Comparison of ENCODE assay signal across 11 mouse cellular contexts in the genomic region with DNA sequence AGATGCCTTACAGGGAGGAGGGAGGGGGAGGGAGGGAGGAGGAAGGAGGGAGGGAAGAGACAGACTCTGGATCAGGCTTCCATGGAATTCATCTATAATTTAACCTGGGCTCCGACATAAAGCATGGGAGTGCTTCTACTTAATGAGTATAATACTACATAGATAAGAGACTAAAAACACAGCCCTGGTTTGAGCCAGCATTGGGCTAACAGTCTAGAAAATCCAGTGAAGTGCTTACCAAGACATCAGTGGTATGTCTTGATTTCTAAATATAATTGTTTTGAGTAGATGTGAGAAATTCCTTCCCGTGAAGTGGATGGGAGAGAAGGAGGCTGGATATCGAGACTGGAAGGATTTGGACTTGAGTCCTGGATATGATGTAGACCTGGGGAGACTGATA.
A peak's percentile ranks its signal among the peaks of the same experiment; 100 is the strongest.
DNase-seq lines count a peak whose midpoint lies in the region; ATAC-seq lines count a peak whose summit lies in the region.
"Had no signal": no experiment of that assay in that cellular context is flagged by ENCODE, and none has a peak within 500 bp of the region (broad histone marks: within the 10 kb centered on the region; RNA-seq: fewer than 3 reads in every experiment).

No protein-coding gene starts in this region.

- WGBS in heart, embryonic 12.5 days = 28% methylated on average over 3 of the region's 3 CpGs
- 69% methylated on average over 3 of the region's 3 CpGs for WGBS in midbrain, embryonic 11.5 days
- 70% methylated on average over 3 of the region's 3 CpGs for WGBS in midbrain, embryonic 10.5 days
- 43% methylated on average over 3 of the region's 3 CpGs for WGBS in intestine, embryonic 14.5 days
- 59% methylated on average over 3 of the region's 3 CpGs for WGBS in stomach, embryonic 16.5 days
- 75% methylated on average over 3 of the region's 3 CpGs for WGBS in forebrain, embryonic 14.5 days

- H3K4me1 ChIP-seq in heart, embryonic 12.5 days (replicated peaks) = peaks cover 35% of the 10 kb centered on the region
- H3K4me1 ChIP-seq in midbrain, embryonic 11.5 days (ENCODE audit: control insufficient read depth, insufficient read depth, low read length) = peaks cover 13% of the 10 kb centered on the region
- H3K4me1 ChIP-seq in midbrain, embryonic 10.5 days = peaks cover 59% of the 10 kb centered on the region
- peaks cover 3% of the 10 kb centered on the region; the same call in 1 of the 2 replicates for H3K4me1 ChIP-seq in intestine, embryonic 14.5 days (replicated peaks; ENCODE audit: control insufficient read depth, insufficient read depth, low read length)
- H3K4me1 ChIP-seq in stomach, embryonic 16.5 days (ENCODE audit: control insufficient read depth, insufficient read depth, low read length) = peaks cover 11% of the 10 kb centered on the region; the same call in 1 of the 2 replicates
- no peaks in the 10 kb centered on the region; the same call in 1 of the 2 replicates for H3K4me1 ChIP-seq in forebrain, embryonic 14.5 days (ENCODE audit: control insufficient read depth, insufficient read depth, low read length)

- no peaks in the 10 kb centered on the region for H3K27me3 ChIP-seq in heart, embryonic 12.5 days (replicated peaks)
- no peaks in the 10 kb centered on the region for H3K27me3 ChIP-seq in midbrain, embryonic 11.5 days (ENCODE audit: control insufficient read depth, insufficient read depth, low read length)
- H3K27me3 ChIP-seq in midbrain, embryonic 10.5 days (ENCODE audit: low read depth, poor library complexity, severe bottlenecking) = peaks cover 14% of the 10 kb centered on the region; the same call in 1 of the 2 replicates
- no peaks in the 10 kb centered on the region for H3K27me3 ChIP-seq in intestine, embryonic 14.5 days (replicated peaks; ENCODE audit: control insufficient read depth, insufficient read depth, low read length)
- no peaks in the 10 kb centered on the region for H3K27me3 ChIP-seq in stomach, embryonic 16.5 days (ENCODE audit: control insufficient read depth, insufficient read depth, low read length)
- H3K27me3 ChIP-seq in forebrain, embryonic 14.5 days (replicated peaks; ENCODE audit: control insufficient read depth, insufficient read depth, low read length) = peaks cover 12% of the 10 kb centered on the region; the same call in 1 of the 2 replicates

- no peak for DNase-seq in heart, adult 8-10 months (ENCODE audit: low spot score)
- peak; percentile 88 for DNase-seq in midbrain, embryonic 11.5 days (ENCODE audit: low spot score, missing footprints)
- DNase-seq in midbrain, embryonic 10.5 days (ENCODE audit: low spot score) = no peak
- DNase-seq in intestine, embryonic 14.5 days (ENCODE audit: low spot score) = no peak
- DNase-seq in forebrain, embryonic 14.5 days (ENCODE audit: low spot score) = no peak
- DNase-seq in adrenal gland, postnatal 10 days = no peak
- DNase-seq: cerebellum, postnatal 10 days; liver had no signal

- H3K27ac ChIP-seq in heart, embryonic 12.5 days (ENCODE audit: poor library complexity, severe bottlenecking) = peak overlapping the region; percentile 45; the same call in 1 of the 2 replicates
- H3K27ac ChIP-seq in midbrain, embryonic 11.5 days (ENCODE audit: low read depth, low read length) = no peak overlapping the region
- no peak overlapping the region for H3K27ac ChIP-seq in midbrain, embryonic 10.5 days (replicated peaks)
- 0 out of 2 replicates have a peak overlapping the region, but pooled peaks have one; percentile 39 for H3K27ac ChIP-seq in intestine, embryonic 14.5 days (ENCODE audit: low read depth)
- H3K27ac ChIP-seq in stomach, embryonic 16.5 days (ENCODE audit: low read length) = peak overlapping the region; percentile 62
- no peak overlapping the region for H3K27ac ChIP-seq in forebrain, embryonic 14.5 days (ENCODE audit: low read depth, low read length)

- H3K36me3 ChIP-seq in heart, embryonic 12.5 days = no peaks in the 10 kb centered on the region
- H3K36me3 ChIP-seq in midbrain, embryonic 11.5 days (ENCODE audit: control insufficient read depth, insufficient read depth, low read length) = no peaks in the 10 kb centered on the region
- H3K36me3 ChIP-seq in midbrain, embryonic 10.5 days = no peaks in the 10 kb centered on the region
- H3K36me3 ChIP-seq in intestine, embryonic 14.5 days (ENCODE audit: control insufficient read depth, insufficient read depth, low read length) = no peaks in the 10 kb centered on the region
- no peaks in the 10 kb centered on the region for H3K36me3 ChIP-seq in stomach, embryonic 16.5 days (ENCODE audit: control insufficient read depth, insufficient read depth, low read length)
- H3K36me3 ChIP-seq in forebrain, embryonic 14.5 days (ENCODE audit: control insufficient read depth, insufficient read depth, low read length) = no peaks in the 10 kb centered on the region

- no peaks in the 10 kb centered on the region for H3K9me3 ChIP-seq in heart, embryonic 12.5 days (replicated peaks)
- H3K9me3 ChIP-seq in midbrain, embryonic 11.5 days (ENCODE audit: control insufficient read depth, low read length) = no peaks in the 10 kb centered on the region
- no peaks in the 10 kb centered on the region for H3K9me3 ChIP-seq in midbrain, embryonic 10.5 days (replicated peaks)
- no peaks in the 10 kb centered on the region for H3K9me3 ChIP-seq in intestine, embryonic 14.5 days (ENCODE audit: control insufficient read depth, low read length)
- no peaks in the 10 kb centered on the region for H3K9me3 ChIP-seq in stomach, embryonic 16.5 days (replicated peaks; ENCODE audit: control insufficient read depth, low read length)
- H3K9me3 ChIP-seq in forebrain, embryonic 14.5 days (replicated peaks; ENCODE audit: control insufficient read depth, low read length) = no peaks in the 10 kb centered on the region

- no peak overlapping the region for H3K4me3 ChIP-seq in heart, embryonic 12.5 days
- no peak overlapping the region for H3K4me3 ChIP-seq in midbrain, embryonic 11.5 days (ENCODE audit: low read depth, low read length)
- H3K4me3 ChIP-seq in midbrain, embryonic 10.5 days = no peak overlapping the region
- no peak overlapping the region for H3K4me3 ChIP-seq in intestine, embryonic 14.5 days (ENCODE audit: low read depth, low read length)
- no peak overlapping the region for H3K4me3 ChIP-seq in stomach, embryonic 16.5 days (replicated peaks; ENCODE audit: low read length)
- no peak overlapping the region for H3K4me3 ChIP-seq in forebrain, embryonic 14.5 days (ENCODE audit: low read depth, low read length)
- H3K4me3 ChIP-seq: erythroblast, embryonic 14.5 days had no signal

- ATAC-seq in heart, embryonic 12.5 days (ENCODE audit: insufficient number of reproducible peaks, low FRiP score) = no peak
- no peak for ATAC-seq in midbrain, embryonic 11.5 days (ENCODE audit: low FRiP score)
- ATAC-seq in intestine, embryonic 14.5 days (replicated peaks; ENCODE audit: low FRiP score, low TSS enrichment, low read depth) = no peak
- ATAC-seq in stomach, embryonic 16.5 days (ENCODE audit: insufficient read depth, low FRiP score) = no peak
- no peak for ATAC-seq in forebrain, embryonic 14.5 days

- H3K4me2 ChIP-seq in heart, embryonic 12.5 days = peak overlapping the region; percentile 49; the same call in 1 of the 2 replicates
- no peak overlapping the region for H3K4me2 ChIP-seq in midbrain, embryonic 11.5 days
- peak overlapping the region; percentile 34; the same call in 1 of the 2 replicates for H3K4me2 ChIP-seq in intestine, embryonic 14.5 days (ENCODE audit: low read length)
- 0 out of 2 replicates have a peak overlapping the region, but pooled peaks have one; percentile 31 for H3K4me2 ChIP-seq in stomach, embryonic 16.5 days (ENCODE audit: low read depth, low read length)
- H3K4me2 ChIP-seq in forebrain, embryonic 14.5 days (ENCODE audit: low read length) = no peak overlapping the region

- no peak overlapping the region for H3K9ac ChIP-seq in heart, embryonic 12.5 days
- no peak overlapping the region for H3K9ac ChIP-seq in midbrain, embryonic 11.5 days (ENCODE audit: low read length)
- no peak overlapping the region for H3K9ac ChIP-seq in intestine, embryonic 14.5 days (ENCODE audit: low read length)
- H3K9ac ChIP-seq in stomach, embryonic 16.5 days (ENCODE audit: low read length) = no peak overlapping the region
- H3K9ac ChIP-seq in forebrain, embryonic 14.5 days (ENCODE audit: low read length) = no peak overlapping the region

Comparison
In these comparisons a context has a peak if more than half of its experiments do, and no peak if none do; other contexts are left out.
1. H3K27ac ChIP-seq: peak in heart, embryonic 12.5 days (single experiment), intestine, embryonic 14.5 days (single experiment) and stomach, embryonic 16.5 days (single experiment); none in midbrain, embryonic 11.5 days (single experiment), midbrain, embryonic 10.5 days (single experiment) and forebrain, embryonic 14.5 days (single experiment).
2. H3K4me2 ChIP-seq: peak in heart, embryonic 12.5 days (single experiment), intestine, embryonic 14.5 days (single experiment) and stomach, embryonic 16.5 days (single experiment); none in midbrain, embryonic 11.5 days (single experiment) and forebrain, embryonic 14.5 days (single experiment).